Mouse (Mus musculus) ES-E14 (cell line): ENCODE data around the gene Cntf.

Experiments
- CHD2 ChIP-seq: IDR thresholded peaks from 2 replicates; pipeline ENCODE4 v1.6.1; 2014; ENCODE audit warnings: mild to moderate bottlenecking, low read depth, low read length, inconsistent platforms
- HCFC1 ChIP-seq: IDR thresholded peaks from 2 replicates; pipeline ENCODE4 v1.6.1; 2012; ENCODE audit warnings: low read length, inconsistent platforms, borderline replicate concordance; ENCODE audit not compliant: insufficient read depth
- ZC3H11A ChIP-seq: IDR thresholded peaks from 2 replicates; pipeline ENCODE4 v1.6.1; 2012; ENCODE audit warnings: low read depth, mild to moderate bottlenecking, inconsistent platforms, low read length, borderline replicate concordance
- ZNF384 ChIP-seq: IDR thresholded peaks from 2 replicates; pipeline ENCODE4 v1.6.1; 2012; ENCODE audit warnings: low read depth, low read length, inconsistent platforms

- no peak for TF ChIP-seq HCFC1
- no peak for TF ChIP-seq CHD2
- TF ChIP-seq ZC3H11A: no peak
- no peak for TF ChIP-seq ZNF384
Observed at GRCm38 (mm10) chr19:12758936-12759478, 6.4 kb downstream of the Cntf start.
